Mouse (Mus musculus) spleen, adult 2 months (tissue): ENCODE data around the gene Mcub. TPM values are rescaled to one million over a fixed set of nuclear protein-coding genes. Genes with fewer than 3 reads are reported as not detected.

ENCODE experiments used
- DNase-seq, 2 experiments: peaks; one replicate each; pipeline versions ENCODE4 v3.0.0 to v3.0.0-alpha.2; 2012 to 2021; ENCODE audit warnings: low spot score in 2 of 2, low read depth in 1 of 2
- H3K27ac ChIP-seq: fragments of 200-500 bp; 2 replicates; pipeline ENCODE4 v1.5.1; 2012; ENCODE audit warnings: low read length, inconsistent platforms; ENCODE audit not compliant: insufficient read depth
- H3K27me3 ChIP-seq: fragments of 200-500 bp; 2 replicates; pipeline ENCODE4 v1.6.1; 2012; ENCODE audit warnings: mild to moderate bottlenecking, moderate library complexity, low read length, inconsistent platforms; ENCODE audit not compliant: control insufficient read depth, insufficient read depth
- H3K36me3 ChIP-seq: fragments of 200-500 bp; 2 replicates; pipeline ENCODE4 v1.6.1; 2012; ENCODE audit warnings: mild to moderate bottlenecking, low read length, inconsistent platforms; ENCODE audit not compliant: control insufficient read depth, insufficient read depth
- H3K4me1 ChIP-seq: fragments of 200-500 bp; 2 replicates; pipeline ENCODE4 v1.6.1; 2011; ENCODE audit warnings: inconsistent platforms; ENCODE audit not compliant: control insufficient read depth, insufficient read depth, insufficient read length
- H3K4me3 ChIP-seq: fragments of 200-500 bp; 2 replicates; pipeline ENCODE4 v1.5.1; 2011; ENCODE audit warnings: mild to moderate bottlenecking, inconsistent platforms; ENCODE audit not compliant: insufficient read depth, insufficient read length; ENCODE audit errors: extremely low read depth
- CTCF ChIP-seq: fragments of 200-500 bp; IDR thresholded peaks from 2 replicates; pipeline ENCODE4 v1.5.1; 2011; ENCODE audit warnings: mild to moderate bottlenecking, inconsistent platforms; ENCODE audit not compliant: insufficient read depth, insufficient read length, insufficient replicate concordance; ENCODE audit errors: extremely low read depth
- POLR2A ChIP-seq: fragments of 200-500 bp; IDR thresholded peaks from 2 replicates; pipeline ENCODE4 v1.6.1; 2011; ENCODE audit warnings: low read depth, low read length, inconsistent platforms
- WGBS: fragments of 180-500 bp; shearing (Covaris S2); methylation state at CpG from one replicate; pipeline ENCODE4 v1.1.7; 2018; 5-methylcytosine and 5-hydroxymethylcytosine counted together
- polyA plus RNA-seq: library from polyadenylated mRNA; depleted of rRNA; stranded (reverse); fragments of >200 nt; gene quantifications from 2 replicates; pipeline ENCODE4 v1.2.3, GENCODE M21; 2012

Mcub gene
- polyA plus RNA-seq, 1 experiment, result 3.2 TPM

GRCm38 (mm10) chr3:129939058-129939457, 30.9 kb downstream of the Mcub start:
- DNase-seq, result no peak
- no peak overlapping the region for H3K27ac ChIP-seq
- no peaks in the 10 kb centered on the region for H3K36me3 ChIP-seq
- H3K27me3 ChIP-seq, result no peaks in the 10 kb centered on the region; the same call in 1 of the 2 replicates
- 89% methylated on average over 7 of the region's 7 CpGs for WGBS
- no peaks in the 10 kb centered on the region for H3K4me1 ChIP-seq
- no peak overlapping the region for H3K4me3 ChIP-seq
- TF ChIP-seq POLR2A (no peak), CTCF (no peak)

GRCm38 (mm10) chr3:129937848-129938247, 32.2 kb downstream of the Mcub start:
- H3K27me3 ChIP-seq, result no peaks in the 10 kb centered on the region; the same call in 1 of the 2 replicates
- TF ChIP-seq CTCF (no peak), POLR2A (no peak)
- H3K36me3 ChIP-seq, result no peaks in the 10 kb centered on the region
- no peaks in the 10 kb centered on the region for H3K4me1 ChIP-seq
- WGBS, result 63% methylated on average over 3 of the region's 3 CpGs
- H3K27ac ChIP-seq, result no peak overlapping the region
- DNase-seq, result no peak
- no peak overlapping the region for H3K4me3 ChIP-seq

GRCm38 (mm10) chr3:129936561-129936960, 33.4 kb downstream of the Mcub start:
- H3K36me3 ChIP-seq, result no peaks in the 10 kb centered on the region
- TF ChIP-seq CTCF, result no peak
- TF ChIP-seq POLR2A, result no peak
- no peaks in the 10 kb centered on the region for H3K4me1 ChIP-seq
- H3K27me3 ChIP-seq, result no peaks in the 10 kb centered on the region; the same call in 1 of the 2 replicates
- no peak overlapping the region for H3K27ac ChIP-seq
- H3K4me3 ChIP-seq, result no peak overlapping the region
- WGBS, result 74% methylated on average over 9 of the region's 9 CpGs
- no peak for DNase-seq

- Histone ChIP-seq H3K27ac (no peak overlapping the region), H3K4me3 (no peak overlapping the region), H3K36me3 (no peaks in the 10 kb centered on the region), H3K27me3 (no peaks in the 10 kb centered on the region; the same call in 1 of the 2 replicates), H3K4me1 (no peaks in the 10 kb centered on the region)
- 53% methylated on average over 4 of the region's 4 CpGs for WGBS
- TF ChIP-seq CTCF (peak; percentile 4; the same call in 1 of the 2 replicates), POLR2A (no peak)
- no peak for DNase-seq
Observed at GRCm38 (mm10) chr3:129932443-129932842, 37.6 kb downstream of the Mcub start.

- H3K36me3 ChIP-seq, result no peaks in the 10 kb centered on the region
- DNase-seq, result no peak
- H3K4me3 ChIP-seq, result no peak overlapping the region
- no peaks in the 10 kb centered on the region; the same call in 1 of the 2 replicates for H3K27me3 ChIP-seq
- 53% methylated on average over 6 of the region's 6 CpGs for WGBS
- H3K4me1 ChIP-seq, result no peaks in the 10 kb centered on the region
- H3K27ac ChIP-seq, result no peak overlapping the region
- TF ChIP-seq POLR2A (no peak), CTCF (no peak)
Observed at GRCm38 (mm10) chr3:129930213-129930778, 39.7 kb downstream of the Mcub start.

- H3K4me3 ChIP-seq, result no peak overlapping the region
- WGBS, result 70% methylated on average over 3 of the region's 3 CpGs
- no peaks in the 10 kb centered on the region for H3K27me3 ChIP-seq
- TF ChIP-seq CTCF (no peak), POLR2A (no peak)
- H3K36me3 ChIP-seq, result no peaks in the 10 kb centered on the region
- no peaks in the 10 kb centered on the region for H3K4me1 ChIP-seq
- no peak overlapping the region for H3K27ac ChIP-seq
- DNase-seq, result no peak
Observed at GRCm38 (mm10) chr3:129925861-129926260, 44.1 kb downstream of the Mcub start.

- Histone ChIP-seq H3K4me1 (no peaks in the 10 kb centered on the region), H3K27me3 (no peaks in the 10 kb centered on the region), H3K4me3 (no peak overlapping the region), H3K36me3 (no peaks in the 10 kb centered on the region), H3K27ac (no peak overlapping the region)
- no peak for TF ChIP-seq POLR2A
- DNase-seq, result no peak
- WGBS, result 88% methylated on average over 7 of the region's 7 CpGs
Observed at GRCm38 (mm10) chr3:129923581-129923980, 46.4 kb downstream of the Mcub start.
